Mouse (Mus musculus) activated CD4-positive, CD25-positive, alpha-beta regulatory T cell, adult 4 months (primary cell): ENCODE measurements around the gene Kank1. TPM values are rescaled to one million over a fixed set of nuclear protein-coding genes. Genes with fewer than 3 reads are reported as not detected.

Source experiments
- ATAC-seq: one replicate; pipeline ENCODE4 v1.8.0; 2017
- polyA plus RNA-seq, 2 experiments: library from polyadenylated mRNA; unstranded; fragments of 100-300 nt; shearing (Covaris generic); gene quantifications; one replicate each; pipeline ENCODE4 v1.2.1; 2017

Gene Kank1
- not detected for polyA plus RNA-seq

DNA sequence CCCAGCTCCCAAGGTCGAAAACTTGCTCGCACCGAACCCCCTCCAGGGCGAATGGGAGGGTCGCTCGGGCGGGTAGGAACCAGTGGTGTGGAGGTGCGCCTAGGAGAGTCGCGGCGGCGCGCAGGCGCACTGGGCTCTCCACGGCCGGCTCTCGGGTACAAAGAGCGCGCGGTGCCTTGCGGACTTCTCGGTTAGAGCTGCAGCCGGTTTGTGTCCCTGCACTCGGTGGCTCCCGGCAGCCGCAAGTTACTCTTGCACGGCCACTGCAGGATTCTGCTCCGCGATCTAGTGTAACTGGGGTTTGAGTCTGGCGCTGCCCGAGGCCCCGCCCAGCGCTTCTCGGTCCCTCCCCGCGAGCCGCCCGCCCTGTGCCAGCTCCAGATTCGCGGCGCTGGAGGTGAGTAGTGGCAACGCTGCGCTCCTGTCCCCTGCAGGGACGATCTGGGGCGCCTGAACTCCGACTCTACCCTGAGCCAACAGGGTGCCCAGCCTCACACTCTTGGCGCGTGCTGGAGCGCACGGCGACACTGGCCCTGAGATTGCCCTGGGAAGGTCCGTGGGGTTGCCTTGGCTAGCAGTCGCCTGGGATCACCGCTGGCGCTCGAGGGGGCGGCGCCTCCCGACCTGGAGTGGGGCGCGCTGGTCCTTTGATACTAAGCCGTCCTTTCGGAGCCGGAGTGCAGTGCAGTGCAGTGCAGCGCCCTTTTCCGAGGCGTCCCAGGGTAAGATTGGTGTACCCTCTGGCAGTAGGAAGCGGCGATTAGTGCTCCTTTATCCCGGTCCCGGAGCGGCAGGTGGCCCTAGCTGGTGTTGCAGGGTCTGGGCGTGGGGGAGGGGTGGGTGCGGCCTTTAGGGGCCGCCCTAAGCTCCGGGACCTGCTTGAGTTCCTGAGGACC is at the start of gene Kank1:
TSS of gene Kank1 (plus strand) at position 380 of the 896 bp plus-strand sequence.
- ATAC-seq: no peak

DNA sequence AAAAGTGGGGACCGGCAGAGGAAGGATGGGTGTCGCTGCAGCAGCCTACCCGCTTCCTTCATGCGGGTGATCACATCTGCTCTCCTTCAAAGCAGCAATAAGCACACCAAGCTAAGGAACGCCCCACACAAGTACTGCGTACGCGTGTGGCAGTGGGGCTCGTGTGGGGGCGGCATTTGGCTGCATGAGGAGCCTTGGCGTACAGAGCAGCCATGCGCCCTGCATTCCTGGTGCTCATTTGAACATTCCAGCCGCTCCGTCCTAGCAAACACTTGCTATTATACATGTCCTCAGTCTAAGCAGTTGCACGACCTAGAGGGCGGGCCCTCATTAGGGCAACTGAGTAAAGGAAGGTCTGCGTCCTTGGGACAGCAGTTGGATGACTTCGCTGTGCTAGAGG is 49.1 kb upstream of the Kank1 start:
- no peak for ATAC-seq

DNA sequence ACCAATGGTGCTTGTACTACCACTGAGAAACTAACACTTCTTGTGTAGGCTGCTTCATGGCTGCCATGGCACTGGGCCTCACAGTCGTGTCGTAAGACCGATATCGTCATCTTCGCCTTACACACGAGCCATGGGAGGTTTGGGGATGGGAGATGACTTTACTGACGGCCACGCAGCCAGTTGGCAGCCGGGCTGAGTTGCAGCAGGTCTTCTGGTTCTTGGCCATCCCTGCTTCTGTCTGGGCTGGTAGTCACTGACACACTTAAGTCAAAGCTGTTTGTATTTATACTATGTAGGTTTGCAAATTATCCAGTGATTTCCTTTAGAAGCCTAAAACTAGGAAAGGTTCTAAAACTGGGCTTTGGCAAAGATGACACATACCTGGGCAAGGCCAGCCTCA is 43.0 kb upstream of the Kank1 start:
- ATAC-seq: no peak

DNA sequence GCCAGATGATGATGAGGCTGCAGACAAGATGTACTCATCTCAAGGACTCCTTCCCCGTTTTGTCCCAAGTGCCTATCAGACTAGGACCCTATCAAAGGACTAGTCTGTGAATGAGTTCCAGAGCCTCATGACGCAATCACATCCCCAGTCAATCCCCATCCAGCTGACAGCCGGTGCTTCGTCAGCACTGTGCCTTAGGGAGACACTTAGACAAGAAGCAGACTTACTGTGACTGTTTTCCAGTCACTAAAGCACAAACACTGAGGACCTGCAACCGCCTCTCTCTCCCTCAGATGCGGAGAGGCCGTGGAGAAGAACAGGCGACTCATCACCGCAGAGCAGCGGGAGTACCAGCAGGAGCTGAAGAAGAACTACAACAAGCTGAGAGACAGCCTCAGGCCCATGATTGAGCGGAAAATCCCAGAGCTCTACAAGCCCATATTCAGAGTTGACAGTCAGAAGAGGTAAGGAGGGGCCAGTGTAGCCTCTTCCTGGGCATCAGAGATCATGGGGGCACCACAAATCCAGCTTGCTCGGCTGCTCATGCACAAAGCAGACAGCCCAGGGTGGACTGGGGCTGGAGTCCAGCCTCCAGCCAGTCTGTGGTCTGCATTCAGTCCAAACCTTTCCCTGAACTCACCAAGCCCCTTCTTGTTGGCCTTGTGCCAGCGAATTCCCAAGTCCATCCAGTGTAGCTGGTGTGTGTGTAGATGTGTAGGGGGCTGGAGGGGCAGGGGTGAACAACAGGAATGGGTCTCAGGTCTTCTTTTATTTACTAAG is 36.5 kb upstream of the Kank1 start:
- no peak for ATAC-seq

DNA sequence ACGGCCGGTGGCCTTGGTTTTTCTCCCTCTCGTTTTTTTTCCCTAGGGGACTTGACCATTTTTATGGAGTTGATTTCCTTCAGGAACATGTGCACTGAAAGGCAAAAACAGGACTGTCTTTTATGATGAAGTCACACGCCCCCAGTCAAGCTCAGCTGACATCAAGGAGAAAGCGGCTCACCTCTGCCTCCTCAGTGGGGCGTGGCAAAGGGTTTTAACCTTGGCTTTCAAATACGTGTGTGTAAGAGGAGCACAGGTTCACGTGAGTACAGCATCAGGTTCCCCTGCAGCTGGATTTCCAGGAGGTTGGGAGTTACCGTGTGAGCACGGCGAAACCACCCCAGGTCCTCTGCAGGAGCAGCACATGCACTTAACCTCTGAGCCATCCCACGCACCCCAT is 33.7 kb upstream of the Kank1 start:
- no peak for ATAC-seq

DNA sequence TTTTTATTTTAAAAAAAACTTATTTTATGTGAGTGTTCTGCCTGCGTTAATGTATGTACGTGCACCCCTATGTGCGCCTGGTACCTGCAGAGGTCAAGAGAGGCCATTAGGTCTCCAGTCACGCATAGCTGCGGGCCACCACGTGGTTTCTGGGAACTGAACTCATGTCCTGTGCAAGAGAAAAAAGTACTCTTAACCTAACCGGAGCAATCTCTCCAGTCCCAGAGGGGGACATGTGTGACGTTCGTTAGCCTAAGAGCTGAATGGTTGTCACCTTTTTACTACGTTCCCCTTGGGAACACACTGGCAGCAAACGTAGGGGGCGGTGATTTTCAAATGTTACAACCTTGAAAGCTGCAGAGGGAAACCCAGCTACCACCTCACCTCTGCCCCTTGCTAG is 29.8 kb upstream of the Kank1 start:
- no peak for ATAC-seq

DNA sequence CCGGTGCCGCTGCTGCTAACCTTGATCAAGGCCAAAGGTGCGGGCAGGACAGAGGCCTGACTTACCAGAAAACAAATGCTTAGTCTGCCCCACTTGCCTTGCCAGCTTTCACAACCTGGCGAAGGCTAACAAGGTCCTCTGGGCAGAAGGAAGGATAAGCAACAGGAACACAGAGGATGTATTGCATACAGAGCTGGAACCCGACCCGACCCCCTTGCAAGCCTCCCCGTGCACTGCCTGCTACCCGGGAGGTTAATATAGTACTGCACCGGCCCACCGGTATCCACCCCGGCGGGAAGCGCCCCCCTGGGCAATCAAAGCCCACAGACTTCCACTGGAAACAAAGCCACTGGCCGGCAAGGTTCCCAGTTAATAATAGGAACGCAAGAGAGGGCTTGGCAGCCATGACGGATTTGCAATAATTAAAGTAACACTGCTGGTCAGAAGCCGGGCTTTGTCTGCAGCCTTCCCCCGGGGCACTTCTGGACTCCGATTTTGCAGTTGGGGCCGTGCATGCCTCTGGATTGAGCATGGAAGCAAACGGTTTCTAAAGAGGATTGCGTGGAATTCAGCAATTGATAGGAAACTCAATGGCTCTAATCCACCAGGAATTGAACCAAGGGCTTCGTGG is 28.9 kb upstream of the Kank1 start:
- ATAC-seq: no peak

DNA sequence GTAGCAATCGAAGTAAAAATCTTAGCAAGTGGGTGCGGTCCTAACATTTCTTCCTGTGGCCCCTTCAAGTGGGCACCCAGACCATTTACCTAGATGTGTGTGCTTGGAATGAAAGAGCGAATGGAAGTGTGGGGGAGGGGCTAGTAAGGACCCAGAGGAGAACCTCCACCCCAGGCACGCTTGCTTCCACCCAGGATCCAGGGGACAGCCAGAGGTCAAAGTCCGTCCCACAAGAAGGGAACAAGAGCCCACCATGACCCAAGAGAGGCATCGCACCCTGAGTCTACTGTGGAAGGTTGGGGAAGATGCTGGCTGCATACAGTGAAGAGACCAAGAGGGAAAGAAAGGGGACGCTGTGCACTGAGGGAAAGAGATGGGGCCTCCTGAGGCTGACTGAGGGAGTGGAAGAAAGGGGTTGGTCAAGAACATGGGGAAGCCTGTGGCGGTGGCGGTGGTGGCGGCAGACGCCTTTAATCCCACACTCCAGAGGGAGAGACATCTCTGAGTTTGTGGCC is 28.1 kb upstream of the Kank1 start:
- ATAC-seq: no peak

DNA sequence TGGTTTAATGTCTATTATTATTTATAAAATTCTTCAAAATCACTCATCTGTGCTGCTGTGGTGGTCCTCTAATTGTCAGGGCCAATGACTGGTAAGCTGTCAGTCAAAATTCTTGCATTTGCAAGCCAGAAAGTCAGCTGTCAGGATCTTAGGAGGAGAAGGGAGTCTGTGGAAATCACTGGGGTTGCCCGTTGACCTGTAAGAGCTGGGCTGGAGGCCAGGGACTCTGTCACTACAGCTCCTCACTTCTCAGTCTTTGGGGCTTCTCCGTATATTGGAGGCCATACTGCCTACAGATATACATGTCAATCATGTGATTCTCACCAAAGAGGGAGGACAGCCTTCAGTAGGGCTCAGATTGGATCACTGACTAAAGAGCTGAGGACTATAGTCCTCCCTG is 16.2 kb upstream of the Kank1 start:
- ATAC-seq: no peak

DNA sequence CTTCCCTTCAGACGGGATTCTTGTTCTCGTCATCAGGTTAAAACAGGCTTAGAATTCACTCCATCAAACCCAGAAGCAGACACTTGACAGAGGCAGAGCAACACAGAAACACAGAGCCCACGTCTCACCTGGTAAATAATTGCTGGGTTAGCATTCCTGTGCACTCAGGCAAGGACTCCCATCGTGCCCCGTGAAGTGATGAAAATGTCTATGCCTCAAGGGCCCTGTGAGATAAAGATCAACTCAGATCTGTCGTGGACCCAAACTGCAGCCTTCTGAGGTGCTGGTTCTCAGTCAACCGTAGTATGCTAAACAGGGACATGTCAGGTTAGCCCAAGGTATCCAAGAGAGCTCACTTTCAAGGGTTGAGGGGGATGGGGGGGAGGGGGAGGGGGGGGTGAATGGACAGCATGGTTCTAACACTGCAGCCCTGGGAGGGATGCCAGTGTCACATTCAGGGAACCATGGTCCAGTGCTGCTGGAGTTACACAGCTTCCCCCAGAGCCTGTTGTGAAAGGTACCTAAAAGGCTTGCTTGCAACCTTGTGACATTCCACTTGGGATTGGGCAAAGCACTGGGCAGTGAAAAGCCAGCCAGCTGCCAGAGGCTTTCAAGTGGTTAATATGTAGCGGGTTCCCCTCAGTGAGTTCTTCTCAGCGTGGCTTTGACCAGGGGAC is 14.7 kb upstream of the Kank1 start:
- no peak for ATAC-seq

DNA sequence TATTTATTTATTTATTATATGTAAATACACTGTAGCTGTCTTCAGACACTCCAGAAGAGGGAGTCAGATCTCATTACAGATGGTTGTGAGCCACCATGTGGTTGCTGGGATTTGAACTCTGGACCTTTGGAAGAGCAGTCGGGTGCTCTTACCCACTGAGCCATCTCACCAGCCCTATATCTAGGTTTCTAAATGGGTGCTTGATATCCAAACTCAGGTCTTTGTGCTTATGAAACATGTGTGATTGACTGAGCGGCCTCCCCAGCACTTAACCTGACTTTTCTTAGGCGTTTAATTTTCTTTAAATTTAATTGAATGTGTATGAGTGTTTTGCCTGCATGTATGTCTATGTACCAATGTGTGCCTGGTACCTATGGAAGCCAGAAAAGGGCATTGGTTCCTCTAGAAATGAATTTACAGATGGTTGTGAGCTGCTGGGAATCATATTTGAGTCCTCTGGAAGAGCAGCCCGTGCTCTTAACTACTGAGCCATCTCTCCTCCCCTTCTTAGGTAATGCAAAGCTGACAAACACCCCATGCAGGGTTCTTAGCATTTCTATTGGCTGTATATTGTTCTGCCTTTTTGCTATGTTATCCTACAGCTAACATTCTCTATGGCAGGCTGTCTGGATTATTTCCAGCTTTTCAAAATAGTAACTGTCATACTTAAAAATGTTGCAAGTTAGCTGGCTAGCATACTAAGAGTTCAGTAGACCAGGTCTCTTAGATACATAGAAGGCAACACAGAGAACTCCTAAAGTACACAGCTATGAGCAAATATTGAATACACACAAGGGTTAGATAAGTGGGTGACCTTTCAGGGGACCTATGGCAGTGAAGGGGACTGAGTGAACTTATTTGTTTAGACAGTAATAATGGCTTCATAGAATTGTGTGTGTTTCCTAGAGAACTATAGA is 6.5 kb upstream of the Kank1 start:
- no peak for ATAC-seq

DNA sequence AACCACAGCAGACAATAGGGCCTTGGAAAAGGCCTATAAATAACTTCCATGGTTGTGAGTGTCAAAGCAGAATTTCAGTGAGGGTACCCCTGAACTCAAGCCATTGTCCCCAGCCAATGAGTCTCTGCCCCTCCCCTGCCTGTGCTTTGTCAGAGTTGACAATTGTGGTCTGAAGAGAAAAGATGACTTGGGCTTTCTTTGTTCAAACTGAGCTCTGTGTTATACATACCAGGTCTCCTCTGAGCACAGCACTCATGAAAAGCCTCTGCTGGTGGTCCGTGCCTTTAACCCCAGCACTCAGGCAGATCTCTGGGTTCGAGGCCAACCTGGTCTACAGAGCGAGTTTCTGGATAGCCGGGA is 5.8 kb upstream of the Kank1 start:
- no peak for ATAC-seq

DNA sequence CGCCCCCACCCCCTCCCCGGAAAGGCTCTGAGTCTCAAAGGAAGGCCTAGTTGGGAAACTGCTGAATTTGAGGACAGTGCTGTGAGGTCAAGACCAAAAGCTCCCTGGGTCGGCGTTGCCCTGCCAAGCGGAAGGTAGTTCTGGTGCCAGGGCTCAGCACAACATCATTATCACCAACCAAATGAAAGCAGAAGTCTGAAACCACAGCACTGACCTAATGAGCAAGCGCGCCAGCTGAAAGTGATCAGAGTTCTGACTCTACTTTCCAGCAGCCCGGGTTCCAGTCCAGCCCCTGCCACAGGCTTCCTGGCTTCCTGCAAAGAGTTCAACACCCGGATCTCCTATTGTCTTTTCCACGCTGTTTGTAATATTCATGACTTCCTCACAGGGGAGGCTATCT is 4.7 kb upstream of the Kank1 start:
- no peak for ATAC-seq

DNA sequence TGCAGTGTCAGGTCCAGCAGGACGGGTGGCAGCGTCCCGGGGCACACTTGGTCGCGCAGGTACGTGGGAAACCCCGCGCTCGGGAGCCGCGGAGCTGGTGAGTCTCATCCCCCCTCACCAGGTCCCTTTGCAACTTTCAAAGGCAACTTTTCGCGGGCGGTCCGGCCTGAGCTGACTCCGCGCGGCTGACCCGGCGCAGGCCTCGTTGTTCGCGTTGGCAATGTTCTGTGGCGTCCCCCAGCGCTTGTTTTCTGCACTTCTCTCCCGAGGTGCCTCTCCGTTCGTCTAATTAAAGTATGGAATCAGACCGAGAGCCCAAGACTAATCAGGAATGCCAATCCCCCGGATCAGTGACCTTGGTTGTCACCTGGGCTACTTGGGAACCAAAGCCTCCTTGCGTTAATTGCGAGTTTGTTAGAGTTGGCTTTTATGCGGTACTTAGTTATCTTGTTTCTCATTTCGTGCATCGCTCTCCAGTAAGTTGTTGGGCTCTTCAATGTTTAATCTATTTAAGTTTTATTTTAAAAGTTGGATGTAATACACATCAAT is 791 bp downstream of the Kank1 start:
- ATAC-seq: no peak

DNA sequence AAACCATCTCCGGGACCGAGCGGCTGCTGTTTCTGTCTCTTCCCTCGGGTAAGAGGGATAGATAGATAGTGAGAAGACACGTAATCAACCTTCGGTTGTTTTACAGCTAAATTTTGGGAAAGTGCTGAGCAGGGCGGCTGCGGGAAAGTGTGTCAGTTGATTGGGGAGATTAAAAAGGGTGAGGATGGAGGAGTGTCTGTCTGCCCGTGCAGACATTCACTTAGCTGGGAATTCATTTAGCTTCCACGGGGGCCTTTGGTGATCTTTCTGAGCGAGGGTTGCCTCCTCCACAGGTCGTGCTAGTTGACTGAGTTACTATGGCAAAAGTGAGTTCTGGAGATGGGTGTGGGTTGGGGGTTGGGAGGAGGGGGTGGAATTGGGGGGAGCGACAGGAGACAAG is 1.3 kb downstream of the Kank1 start:
- ATAC-seq: no peak

DNA sequence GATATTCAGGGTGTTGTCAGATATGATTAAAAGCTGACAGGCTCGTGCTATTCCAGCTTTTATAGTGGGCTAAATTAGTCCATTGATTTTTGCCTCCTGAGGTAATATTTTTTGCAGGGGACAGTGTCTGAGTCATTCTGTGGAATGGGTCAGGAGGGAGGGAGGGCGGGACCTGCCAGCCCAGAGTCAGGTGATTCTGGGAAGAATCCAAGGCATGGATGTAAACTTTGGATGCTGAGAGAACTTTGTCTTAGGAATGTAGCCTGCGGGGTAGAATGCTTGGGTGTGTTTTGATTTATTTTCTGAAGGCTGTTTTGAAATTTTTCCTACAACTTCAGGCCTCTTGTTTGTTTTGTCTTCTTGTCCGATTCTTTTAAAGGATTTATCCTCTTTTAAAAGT is 6.8 kb downstream of the Kank1 start:
- no peak for ATAC-seq

DNA sequence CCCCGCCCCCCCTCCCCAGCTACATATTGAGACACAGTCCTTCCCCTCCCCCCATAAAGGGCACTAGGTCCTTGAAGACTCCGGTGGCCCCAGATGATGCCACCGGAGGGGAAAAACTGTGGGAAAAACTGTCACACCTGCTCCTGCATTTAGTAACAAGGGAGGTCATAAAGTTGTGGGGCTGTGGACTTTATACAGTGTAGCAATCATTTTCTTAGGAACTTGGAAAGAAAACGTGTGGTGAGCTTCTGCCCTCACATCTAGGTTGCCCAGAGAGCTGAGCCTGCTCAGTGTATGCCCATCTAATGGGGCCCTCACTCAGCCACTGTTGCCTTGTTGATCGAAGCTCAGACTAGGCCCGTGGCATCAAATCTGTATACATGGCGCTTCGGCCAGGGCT is 9.3 kb downstream of the Kank1 start:
- ATAC-seq: no peak

DNA sequence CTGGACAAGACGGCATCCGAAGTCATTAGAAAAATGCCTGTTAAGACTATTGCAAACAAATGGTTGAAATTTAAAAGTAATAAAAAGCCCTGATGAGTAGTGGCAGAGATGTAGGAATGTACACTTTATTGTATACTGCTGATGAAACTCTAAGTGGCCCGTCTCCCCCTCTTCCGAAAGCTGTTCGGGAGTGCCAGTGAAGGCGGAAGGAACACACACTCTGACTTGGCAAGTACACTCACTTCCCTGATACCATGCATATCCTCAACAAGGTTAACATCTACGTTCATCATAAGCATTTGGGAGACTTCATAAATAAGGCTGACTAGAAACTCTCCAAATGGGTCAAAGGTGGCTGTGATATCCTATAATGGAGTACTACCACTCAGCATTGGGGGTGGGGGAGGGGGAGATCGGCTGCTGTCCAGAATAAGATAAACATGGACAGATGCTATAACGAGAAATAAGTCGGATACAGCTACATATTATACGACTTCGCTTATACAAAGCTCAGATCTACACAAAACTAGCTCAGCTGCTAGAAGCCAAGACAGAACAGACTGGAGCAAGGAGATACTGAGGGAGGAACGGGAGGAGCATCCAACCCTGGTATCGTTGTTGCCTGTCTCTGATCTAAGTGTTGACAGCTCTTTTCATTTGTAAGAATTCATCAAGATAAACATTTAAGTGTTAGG is 11.2 kb downstream of the Kank1 start:
- ATAC-seq: no peak

DNA sequence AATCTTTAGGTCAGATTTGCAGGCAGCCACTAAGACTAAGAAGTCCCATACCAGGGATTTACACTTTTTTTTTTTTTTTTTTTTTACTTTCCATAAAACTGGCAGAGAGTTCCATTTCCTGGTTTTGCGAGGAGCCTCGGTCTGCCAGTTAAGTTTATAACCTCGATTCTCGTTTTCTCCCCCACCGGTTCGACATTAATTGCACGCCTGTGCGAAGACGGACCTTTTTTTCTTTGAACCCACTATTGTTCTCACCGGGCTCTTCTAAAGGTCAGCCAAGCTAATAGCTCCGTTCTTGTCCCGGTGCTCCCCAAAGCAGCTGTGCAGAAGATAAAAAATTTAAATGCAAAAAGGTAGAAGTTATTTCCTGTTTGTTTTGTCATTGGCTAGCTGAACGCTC is 12.5 kb downstream of the Kank1 start:
- no peak for ATAC-seq

DNA sequence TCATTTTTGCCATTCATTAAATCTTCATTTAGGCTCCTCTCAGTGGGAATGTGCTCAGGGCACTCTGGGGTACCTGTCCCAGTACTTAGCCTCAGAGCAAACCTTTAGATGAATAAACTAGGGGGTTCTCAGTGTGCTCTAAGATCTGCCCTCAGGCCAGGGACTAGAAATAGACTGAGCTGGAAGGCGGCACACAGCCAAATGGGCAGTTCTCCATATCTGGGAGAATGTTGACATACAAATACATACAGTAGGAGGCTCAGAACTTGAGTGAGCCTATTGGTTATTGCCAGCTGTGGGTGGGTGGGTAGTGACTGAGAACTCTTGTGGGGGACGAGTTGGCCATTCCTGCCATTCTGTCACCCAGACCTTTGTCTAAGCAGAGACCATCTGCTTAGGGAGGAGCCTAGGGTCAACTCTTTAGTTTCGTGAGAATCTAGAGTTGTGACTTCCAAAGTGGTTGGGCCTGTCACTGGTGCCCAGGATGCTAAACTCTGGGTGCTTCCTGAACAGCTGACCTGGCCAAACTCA is 14.9 kb downstream of the Kank1 start:
- ATAC-seq: no peak
